Mouse (Mus musculus): ENCODE data around the gene Plekhj1. TPM values are rescaled to one million over a fixed set of nuclear protein-coding genes. Genes with fewer than 3 reads are reported as not detected.
A peak's percentile ranks its signal among the peaks of the same experiment; 100 is the strongest.
"Not testable (repeated sequence)": the region's sequence is repeated elsewhere in the genome, so short reads cannot be mapped to it uniquely, and the experiment has no call there.

The Plekhj1 gene
- polyA plus RNA-seq, 1 experiment from 2014 or later: 168 TPM

DNA sequence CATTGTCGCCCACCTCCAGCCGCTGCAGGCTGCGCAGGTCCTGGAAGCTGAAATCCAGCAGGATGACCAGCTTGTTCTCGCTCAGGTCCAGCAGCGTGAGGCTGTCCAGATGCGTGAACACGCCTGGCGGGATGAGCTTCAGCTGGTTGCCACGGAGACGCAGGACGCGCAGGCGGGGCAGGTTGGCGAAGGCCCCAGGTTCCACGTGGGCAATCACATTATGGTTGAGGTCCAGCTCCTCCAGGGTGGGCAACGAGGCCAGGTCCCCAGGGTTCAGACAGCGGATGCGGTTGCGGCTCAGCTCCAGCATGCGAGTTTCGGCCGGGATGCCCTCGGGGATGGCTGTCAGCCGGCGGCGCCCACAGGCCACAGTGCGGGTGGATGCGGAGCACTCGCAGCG is 37.2 kb upstream of the Plekhj1 start:
- peaks cover 2% of the 10 kb centered on the region for H3K36me3 ChIP-seq
- H3K4me3 ChIP-seq: peak overlapping the region; percentile 16
- 58% methylated on average over 30 of the region's 30 CpGs for WGBS
- H3K4me1 ChIP-seq: peaks cover 46% of the 10 kb centered on the region
- H3K27ac ChIP-seq: 0 out of 2 replicates have a peak overlapping the region, but pooled peaks have one; percentile 4
- no peaks in the 10 kb centered on the region; the same call in 1 of the 2 replicates for H3K9me3 ChIP-seq (replicated peaks)
- DNase-seq (ENCODE audit: low spot score): no peak
- peaks cover 76% of the 10 kb centered on the region for H3K27me3 ChIP-seq (ENCODE audit: low read depth, poor library complexity, severe bottlenecking)

DNA sequence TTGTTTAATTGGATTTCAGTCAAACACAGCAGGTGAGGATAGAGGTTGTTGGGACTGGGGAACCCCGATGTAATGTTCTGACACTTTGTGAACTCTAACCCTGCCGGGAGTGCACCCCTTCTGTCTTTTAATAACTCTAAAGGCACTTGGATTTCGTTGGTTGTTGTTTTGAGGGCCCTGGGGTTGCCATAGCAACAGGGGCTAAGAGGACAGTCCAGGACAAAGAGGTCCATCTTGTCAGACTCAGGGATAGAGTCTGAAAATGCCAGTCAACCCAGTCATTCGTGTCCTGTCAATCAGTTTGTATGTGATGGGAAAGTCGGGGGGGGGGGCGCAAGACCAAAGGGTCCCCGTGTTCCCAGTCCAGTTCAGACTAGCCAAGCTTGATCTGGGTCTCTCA is 34.4 kb upstream of the Plekhj1 start:
- H3K9me3 ChIP-seq (replicated peaks): no peaks in the 10 kb centered on the region; the same call in 1 of the 2 replicates
- H3K4me3 ChIP-seq: no peak overlapping the region
- H3K27ac ChIP-seq: no peak overlapping the region
- H3K4me1 ChIP-seq: peaks cover 64% of the 10 kb centered on the region
- H3K27me3 ChIP-seq (ENCODE audit: low read depth, poor library complexity, severe bottlenecking): peaks cover 58% of the 10 kb centered on the region
- WGBS: 79% methylated on average over 7 of the region's 7 CpGs
- no peak for DNase-seq (ENCODE audit: low spot score)
- H3K36me3 ChIP-seq: peaks cover 28% of the 10 kb centered on the region

DNA sequence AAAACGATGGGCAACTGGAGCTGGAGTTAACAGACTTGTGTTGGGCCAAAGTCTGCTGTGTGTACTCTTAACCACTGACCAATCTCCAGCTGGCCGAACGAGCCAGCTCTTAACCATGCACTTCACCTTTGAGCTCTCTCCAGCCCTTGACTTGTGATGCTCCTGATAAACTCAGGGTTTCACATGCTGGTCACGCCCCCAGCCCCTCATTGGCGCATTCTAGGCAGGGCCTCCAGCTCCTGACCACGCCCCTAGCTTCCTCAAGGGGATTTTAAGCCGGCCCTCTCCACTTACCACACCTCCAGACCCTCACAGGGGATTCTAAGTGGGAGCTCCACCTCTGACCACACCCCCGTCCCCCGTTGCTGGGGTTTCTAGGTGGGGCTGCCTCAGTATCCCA is 32.7 kb upstream of the Plekhj1 start:
- Histone ChIP-seq H3K27me3 (ENCODE audit: low read depth, poor library complexity, severe bottlenecking) (peaks cover 42% of the 10 kb centered on the region), H3K36me3 (peaks cover 31% of the 10 kb centered on the region), H3K27ac (no peak overlapping the region; the same call in 1 of the 2 replicates), H3K4me1 (peaks cover 57% of the 10 kb centered on the region), H3K9me3 (replicated peaks) (no peaks in the 10 kb centered on the region; the same call in 1 of the 2 replicates), H3K4me3 (no peak overlapping the region)
- WGBS: 3% methylated on average over 9 of the region's 9 CpGs
- DNase-seq (ENCODE audit: low spot score): peak; percentile 78

DNA sequence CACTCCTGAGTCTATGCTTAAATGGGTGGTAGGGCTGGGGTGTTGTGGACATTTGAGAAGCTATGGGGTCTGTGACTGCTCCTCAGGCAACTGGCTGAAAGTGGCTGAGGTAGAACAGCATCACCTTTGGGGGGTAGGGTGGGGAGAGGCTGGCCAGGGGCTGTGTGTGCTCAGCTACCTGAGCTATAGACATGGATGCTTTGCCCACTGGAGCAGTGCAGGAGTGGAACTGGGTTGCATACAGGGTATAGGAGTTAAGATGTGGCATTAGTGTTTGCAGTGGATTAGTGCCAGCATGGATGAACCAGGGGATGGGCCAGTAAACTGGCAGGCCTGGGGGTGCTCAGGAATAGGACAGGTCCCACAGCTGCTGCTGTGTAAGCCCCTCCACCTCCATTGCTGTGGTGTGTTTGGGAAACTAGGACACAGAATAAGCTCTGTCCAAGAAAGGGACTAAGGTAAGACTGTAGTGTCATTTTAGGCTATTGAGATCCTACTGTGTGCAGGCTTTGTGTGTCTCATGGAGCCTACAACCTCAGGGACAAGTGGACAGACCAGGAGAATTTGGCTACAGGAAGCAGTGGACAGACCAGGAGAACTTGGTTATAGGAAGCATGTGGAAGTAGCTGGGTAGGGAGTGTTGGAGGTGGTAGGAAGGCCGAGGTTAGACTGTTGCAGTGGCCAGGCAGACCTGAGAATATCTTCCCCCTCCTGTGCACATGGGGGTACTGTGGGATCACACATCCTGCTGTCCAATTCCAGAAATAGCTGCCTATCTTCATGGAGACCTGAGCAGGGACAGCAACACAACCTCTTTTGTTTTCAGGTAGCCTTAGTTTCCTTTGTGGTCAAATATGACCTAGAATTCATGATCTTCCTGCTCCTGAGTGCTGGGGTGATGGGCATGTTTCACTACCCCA is 31.2 kb upstream of the Plekhj1 start:
- Histone ChIP-seq H3K4me1 (peaks cover 45% of the 10 kb centered on the region), H3K36me3 (peaks cover 31% of the 10 kb centered on the region), H3K9me3 (replicated peaks) (no peaks in the 10 kb centered on the region; the same call in 1 of the 2 replicates), H3K4me3 (no peak overlapping the region; the same call in 1 of the 2 replicates), H3K27ac (no peak overlapping the region), H3K27me3 (ENCODE audit: low read depth, poor library complexity, severe bottlenecking) (peaks cover 26% of the 10 kb centered on the region)
- 65% methylated on average over 1 of the region's 1 CpGs for WGBS
- no peak for DNase-seq (ENCODE audit: low spot score)

DNA sequence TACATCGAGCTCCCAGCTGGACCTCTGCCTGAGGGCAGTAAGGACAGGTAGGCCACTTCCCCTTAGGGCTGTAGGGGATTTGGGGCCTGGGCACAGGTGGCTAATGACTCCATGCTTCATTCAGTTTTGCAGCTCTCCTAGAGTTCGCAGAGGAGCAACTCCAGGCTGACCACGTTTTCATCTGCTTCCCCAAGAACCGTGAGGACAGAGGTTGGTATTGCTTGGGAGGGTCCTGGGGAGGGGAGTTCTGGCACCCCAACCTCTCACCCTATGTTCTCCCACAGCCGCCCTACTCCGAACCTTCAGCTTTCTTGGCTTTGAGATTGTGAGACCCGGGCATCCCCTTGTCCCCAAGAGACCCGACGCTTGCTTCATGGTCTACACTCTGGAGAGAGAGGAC is 30.2 kb upstream of the Plekhj1 start:
- H3K36me3 ChIP-seq: peaks cover 31% of the 10 kb centered on the region
- H3K4me3 ChIP-seq: peak overlapping the region; percentile 94; the same call in 1 of the 2 replicates
- H3K27ac ChIP-seq; DNase-seq (ENCODE audit: low spot score); H3K9me3 ChIP-seq (replicated peaks): not testable (repeated sequence)
- peaks cover 16% of the 10 kb centered on the region for H3K27me3 ChIP-seq (ENCODE audit: low read depth, poor library complexity, severe bottlenecking)
- H3K4me1 ChIP-seq: peaks cover 41% of the 10 kb centered on the region
- WGBS: 92% methylated on average over 9 of the region's 9 CpGs

DNA sequence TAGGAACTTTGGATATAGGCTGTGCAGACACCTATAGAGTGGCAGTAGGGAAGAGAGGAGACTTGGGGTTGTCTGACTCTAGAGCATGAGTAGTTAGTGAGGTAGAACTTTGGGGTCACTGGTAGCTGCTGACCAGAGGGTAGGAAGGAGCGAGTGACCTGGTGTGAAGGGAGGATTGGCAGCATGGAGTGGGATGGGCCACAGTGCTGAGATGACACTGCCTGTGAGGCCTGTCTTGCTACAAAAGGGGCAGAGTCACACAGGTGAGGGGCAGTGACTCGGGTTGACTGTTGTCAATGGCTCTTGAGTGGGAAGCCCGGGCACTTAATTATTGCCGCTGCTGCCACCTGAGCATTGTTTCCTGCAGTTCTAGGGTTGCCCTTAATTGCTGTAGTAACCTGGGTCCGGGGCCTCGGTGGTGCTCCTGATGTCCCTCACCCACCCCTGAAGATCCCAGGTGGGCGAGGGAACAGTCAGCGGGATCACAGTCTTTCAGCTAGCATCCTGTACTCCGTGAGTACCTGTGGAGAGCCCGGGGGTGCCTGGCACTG is 29.5 kb upstream of the Plekhj1 start:
- Histone ChIP-seq H3K36me3 (peaks cover 31% of the 10 kb centered on the region), H3K4me1 (peaks cover 41% of the 10 kb centered on the region), H3K9me3 (replicated peaks) (no peaks in the 10 kb centered on the region), H3K27me3 (ENCODE audit: low read depth, poor library complexity, severe bottlenecking) (peaks cover 10% of the 10 kb centered on the region), H3K27ac (no peak overlapping the region), H3K4me3 (peak overlapping the region; percentile 94)
- no peak for DNase-seq (ENCODE audit: low spot score)
- 87% methylated on average over 10 of the region's 10 CpGs for WGBS

DNA sequence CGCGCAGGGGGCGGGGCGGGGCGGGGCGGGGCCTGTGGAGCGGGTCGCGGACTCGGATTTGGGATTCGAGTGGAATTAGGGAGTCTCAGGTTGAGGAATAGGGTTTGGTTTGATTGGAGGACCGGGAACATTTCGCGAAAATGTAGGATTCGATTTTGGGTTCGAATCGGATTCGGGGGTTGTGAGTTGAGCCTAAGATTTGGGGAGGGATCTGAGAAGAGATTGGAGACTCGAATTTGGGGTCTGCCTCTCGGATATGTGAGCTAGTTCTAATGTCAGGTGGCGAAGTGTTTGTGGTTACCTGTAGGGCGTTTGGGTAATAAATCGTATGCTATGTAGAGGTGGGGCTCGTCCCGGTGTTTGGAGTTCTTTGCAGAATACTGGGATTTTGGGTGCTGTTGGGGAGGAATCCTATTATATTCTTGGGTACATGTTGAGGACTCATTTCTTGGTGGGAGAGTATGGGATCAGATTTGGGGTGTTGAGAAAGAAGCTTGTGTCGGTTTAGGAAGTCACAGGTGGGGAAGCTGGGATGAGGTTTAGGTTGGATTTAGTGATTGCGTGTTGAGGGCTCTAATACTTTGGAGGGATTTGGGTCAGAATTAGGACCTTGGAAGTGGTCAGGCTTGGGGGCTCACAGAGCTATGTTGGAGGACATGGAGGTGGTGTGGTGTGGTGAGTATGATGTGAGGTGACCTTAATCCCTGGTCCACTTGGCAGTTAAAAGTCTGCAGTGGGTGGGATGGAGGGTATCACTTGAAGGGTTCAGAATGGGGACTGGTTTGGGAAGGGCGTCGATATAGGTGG is 28.8 kb upstream of the Plekhj1 start:
- WGBS: 8% methylated on average over 29 of the region's 29 CpGs
- Histone ChIP-seq H3K27ac (peak overlapping the region; percentile 96), H3K9me3 (replicated peaks) (no peaks in the 10 kb centered on the region), H3K4me3 (peak overlapping the region; percentile 94), H3K27me3 (ENCODE audit: low read depth, poor library complexity, severe bottlenecking) (peaks cover 3% of the 10 kb centered on the region; the same call in 1 of the 2 replicates), H3K4me1 (peaks cover 41% of the 10 kb centered on the region), H3K36me3 (peaks cover 31% of the 10 kb centered on the region)
- no peak for DNase-seq (ENCODE audit: low spot score)

DNA sequence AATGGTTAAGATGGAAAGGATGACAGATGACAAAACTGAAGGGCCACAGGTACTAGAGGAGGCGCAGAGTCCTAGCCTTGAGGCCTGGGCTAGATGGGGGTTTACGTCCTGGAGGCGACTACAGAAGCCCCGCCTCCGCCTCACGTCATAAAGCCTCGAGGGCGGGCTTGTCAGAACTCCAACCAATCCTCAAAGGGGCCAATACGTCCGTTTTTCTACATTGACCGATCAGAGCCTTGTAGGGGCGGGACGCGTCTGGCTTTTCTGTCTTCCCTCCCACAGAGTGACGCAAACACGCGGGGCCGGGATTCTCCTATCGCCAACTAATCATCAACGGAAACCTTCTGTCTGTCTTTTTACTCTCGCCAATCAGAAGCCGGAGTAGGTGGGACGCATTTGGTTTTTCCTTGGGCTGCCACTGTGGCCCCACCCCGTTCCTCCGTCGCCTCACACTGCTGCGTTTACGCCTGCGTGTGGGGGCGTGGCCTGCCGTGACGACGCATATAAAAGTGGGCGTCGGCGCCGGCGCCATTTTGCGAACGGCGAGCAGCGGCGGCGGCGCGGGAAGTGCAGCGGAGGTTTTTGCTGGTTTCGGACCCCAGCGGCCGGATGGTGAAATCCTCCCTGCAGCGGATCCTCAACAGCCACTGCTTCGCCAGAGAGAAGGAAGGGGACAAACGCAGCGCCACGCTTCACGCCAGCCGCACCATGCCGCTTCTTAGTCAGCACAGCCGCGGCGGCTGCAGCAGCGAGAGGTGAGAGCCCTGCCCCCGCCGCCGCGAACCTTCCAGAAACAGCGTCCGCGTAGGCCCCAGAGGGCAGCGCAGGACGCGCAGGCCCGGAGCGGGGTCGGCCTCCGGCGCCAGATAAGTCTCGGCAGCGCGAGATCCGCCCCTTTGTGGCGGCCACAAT is 28.0 kb upstream of the Plekhj1 start, which contains the start of gene Oaz1:
Gene Oaz1 (plus strand): TSS at position 506 of the 912 bp plus-strand sequence.
- peaks cover 36% of the 10 kb centered on the region for H3K4me1 ChIP-seq
- peak within 1 kb of the TSS; percentile 94 for H3K4me3 ChIP-seq
- no peaks in the 10 kb centered on the region for H3K27me3 ChIP-seq (ENCODE audit: low read depth, poor library complexity, severe bottlenecking)
- peak within 1 kb of the TSS; percentile 96 for H3K27ac ChIP-seq
- peaks cover 31% of the 10 kb centered on the region for H3K36me3 ChIP-seq
- under 1% methylated on average over 82 of the region's 82 CpGs for WGBS
- DNase-seq (ENCODE audit: low spot score): peak; percentile 95
- no peaks in the 10 kb centered on the region for H3K9me3 ChIP-seq (replicated peaks)

DNA sequence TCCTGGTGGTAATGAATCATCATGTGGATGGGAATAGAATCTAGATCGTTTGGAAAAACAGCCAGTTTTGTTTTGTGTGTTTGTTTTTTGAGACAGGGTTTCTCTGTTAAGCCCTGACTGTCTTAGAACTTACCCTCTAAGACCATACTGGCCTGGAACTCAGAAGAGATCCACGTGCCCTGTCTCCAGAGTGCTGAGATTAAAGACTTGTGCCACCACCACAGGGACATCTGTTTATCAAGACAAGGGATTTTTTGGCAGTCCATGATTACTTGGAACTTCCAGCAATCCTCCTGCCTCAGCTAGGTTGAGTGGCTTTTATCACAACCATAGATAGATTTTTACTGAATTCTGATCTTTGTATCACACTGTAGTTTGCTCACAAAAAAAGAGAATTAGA is 26.4 kb upstream of the Plekhj1 start:
- Histone ChIP-seq H3K4me1 (peaks cover 20% of the 10 kb centered on the region), H3K27me3 (ENCODE audit: low read depth, poor library complexity, severe bottlenecking) (no peaks in the 10 kb centered on the region), H3K4me3 (no peak overlapping the region), H3K27ac (no peak overlapping the region), H3K9me3 (replicated peaks) (no peaks in the 10 kb centered on the region), H3K36me3 (peaks cover 21% of the 10 kb centered on the region)
- WGBS: 78% methylated on average over 2 of the region's 2 CpGs
- no peak for DNase-seq (ENCODE audit: low spot score)

DNA sequence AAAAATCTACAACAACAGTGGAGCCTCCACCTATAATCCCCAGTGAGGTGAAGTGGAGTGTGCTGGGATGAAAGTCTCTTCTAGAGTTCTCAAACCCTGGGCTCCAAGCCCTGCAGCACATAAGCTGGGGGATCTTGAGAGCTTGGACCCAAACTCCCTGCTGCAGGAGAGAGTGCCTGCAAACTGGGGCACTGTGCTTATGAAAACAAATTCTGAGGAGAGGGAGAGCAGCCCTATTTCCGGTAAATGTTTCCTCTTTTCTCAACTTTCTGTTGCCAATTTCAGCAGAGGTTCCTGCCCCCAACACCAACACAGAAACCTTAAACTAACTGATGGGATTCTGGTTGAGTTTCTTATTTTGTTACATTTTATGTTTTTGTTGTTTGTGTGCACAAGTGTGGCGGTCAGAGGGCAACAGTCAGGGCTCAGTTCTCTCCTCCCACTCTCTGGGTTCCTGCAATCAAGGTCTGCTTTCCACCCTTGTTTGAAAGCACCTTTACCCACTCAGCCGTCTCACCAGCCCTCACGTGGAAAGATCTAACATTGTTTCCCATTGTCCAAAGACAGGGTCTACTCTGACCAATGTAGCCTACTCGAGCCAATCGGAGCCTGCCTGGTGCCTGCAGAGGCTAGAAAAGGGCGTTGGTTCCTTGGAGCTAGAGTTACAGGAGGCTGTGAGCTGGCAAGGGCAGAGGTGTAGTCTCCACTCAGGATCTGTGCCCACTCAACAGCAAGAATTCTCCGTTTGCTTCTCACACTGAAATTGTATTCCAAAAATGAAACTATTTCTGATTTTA is 25.6 kb upstream of the Plekhj1 start:
- no peak overlapping the region for H3K27ac ChIP-seq
- H3K9me3 ChIP-seq (replicated peaks): no peaks in the 10 kb centered on the region
- no peak overlapping the region for H3K4me3 ChIP-seq
- no peaks in the 10 kb centered on the region for H3K27me3 ChIP-seq (ENCODE audit: low read depth, poor library complexity, severe bottlenecking)
- H3K36me3 ChIP-seq: peaks cover 13% of the 10 kb centered on the region
- peaks cover 13% of the 10 kb centered on the region for H3K4me1 ChIP-seq
- DNase-seq (ENCODE audit: low spot score): no peak
- 67% methylated on average over 8 of the region's 8 CpGs for WGBS

DNA sequence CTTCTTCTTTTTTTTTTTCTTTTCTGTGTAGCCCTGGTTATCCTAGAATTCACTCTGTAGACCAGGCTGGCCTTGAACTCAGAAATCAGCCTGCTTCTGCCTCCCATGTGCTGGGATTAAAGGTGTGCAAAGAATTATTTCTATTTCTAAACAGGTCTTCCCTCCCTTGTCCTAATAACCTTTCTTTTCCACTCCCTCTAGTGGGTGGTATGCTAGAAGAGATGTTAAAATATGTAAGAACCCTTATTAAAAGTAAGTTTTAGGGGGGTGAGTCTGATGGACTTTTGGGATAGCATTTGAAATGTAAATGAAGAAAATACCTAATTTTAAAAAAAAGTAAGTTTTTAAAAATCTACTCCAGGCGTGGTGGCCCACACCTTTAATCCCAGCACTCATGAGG is 24.9 kb upstream of the Plekhj1 start:
- Histone ChIP-seq H3K4me1 (peaks cover 10% of the 10 kb centered on the region), H3K27ac (no peak overlapping the region), H3K27me3 (ENCODE audit: low read depth, poor library complexity, severe bottlenecking) (no peaks in the 10 kb centered on the region), H3K9me3 (replicated peaks) (no peaks in the 10 kb centered on the region), H3K4me3 (no peak overlapping the region), H3K36me3 (peaks cover 7% of the 10 kb centered on the region)
- 90% methylated on average over 1 of the region's 1 CpGs for WGBS
- no peak for DNase-seq (ENCODE audit: low spot score)

Measured in limb, embryonic 10.5 days (tissue).